Mouse (Mus musculus): ENCODE results near the gene Zfp846. TPM values are rescaled to one million over a fixed set of nuclear protein-coding genes. Genes with fewer than 3 reads are reported as not detected.

The Zfp846 gene
- 1.7 TPM for polyA plus RNA-seq (2012; fragmentation: generic; extraction: Trizol)

DNA sequence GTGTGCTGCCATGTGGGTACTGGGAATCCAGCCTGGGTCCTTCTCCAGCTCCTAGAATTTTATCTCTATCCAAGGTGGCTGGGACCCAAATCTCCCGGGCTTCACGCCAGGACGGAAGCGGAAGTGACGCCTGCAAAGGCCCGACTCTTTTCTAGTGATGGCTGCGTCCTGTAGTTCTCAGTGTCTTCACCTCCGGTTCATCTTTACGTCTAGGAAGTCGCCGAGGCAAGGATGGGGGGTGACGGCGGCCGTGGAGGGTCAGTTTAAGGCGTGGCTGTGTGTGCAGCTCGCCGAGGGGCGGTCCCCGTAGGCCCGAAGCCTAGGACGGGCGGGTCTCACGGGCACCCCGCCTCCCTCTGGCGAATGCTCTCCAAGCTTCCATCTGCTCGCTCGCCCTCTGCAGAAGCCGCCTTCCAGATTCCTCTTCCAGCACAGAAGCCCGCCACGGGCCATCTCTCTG lies at the start of gene Zfp846:
Gene Zfp846 (plus strand): TSS at position 117 of the 460 bp plus-strand sequence.
- peak within 1 kb of the TSS; percentile 74 for H3K4me2 ChIP-seq (ENCODE audit: low read depth)
- H3K4me3 ChIP-seq, result peak within 1 kb of the TSS; percentile 27
- TF ChIP-seq CEBPB (IDR thresholded peaks at IDR 0.05; ENCODE audit: insufficient read depth, poor library complexity, severe bottlenecking), result no peak
- TF ChIP-seq MYOD1 (IDR thresholded peaks at IDR 0.05; ENCODE audit: control insufficient read depth in 1 of 3, insufficient read length in 2 of 3, low read depth in 2 of 3), result peak in 1 of 3 experiments; percentile 40
- TF ChIP-seq TCF12 (IDR thresholded peaks at IDR 0.05; ENCODE audit: insufficient read depth, poor library complexity, severe bottlenecking), result no peak
- no peak for TF ChIP-seq USF1 (IDR thresholded peaks at IDR 0.05; ENCODE audit: low read depth)
- TF ChIP-seq MAX (IDR thresholded peaks at IDR 0.05; ENCODE audit: low read depth), result no peak
- TF ChIP-seq E2F4 (IDR thresholded peaks at IDR 0.05; ENCODE audit: insufficient read depth), result no peak
- TF ChIP-seq SRF (IDR thresholded peaks at IDR 0.05; ENCODE audit: control insufficient read depth, insufficient read length, low read depth), result peak; percentile 35
- peak in 1 of 3 experiments; percentile 12 for TF ChIP-seq MYOG (IDR thresholded peaks at IDR 0.05; ENCODE audit: control insufficient read depth in 1 of 3, insufficient read depth in 1 of 3, insufficient read length in 2 of 3, low read depth in 2 of 3)
- TF ChIP-seq POLR2AphosphoS2 (IDR thresholded peaks at IDR 0.05; ENCODE audit: insufficient read length, low read depth), result peak; percentile 43
- TF ChIP-seq POLR2A (IDR thresholded peaks at IDR 0.05; ENCODE audit: insufficient read length, low read depth), result peak; percentile 42
- TF ChIP-seq REST (IDR thresholded peaks at IDR 0.05; ENCODE audit: insufficient read depth, insufficient read length), result no peak
- no peak for TF ChIP-seq TCF3 (IDR thresholded peaks at IDR 0.05; ENCODE audit: insufficient read length, low read depth)
- H3ac ChIP-seq (ENCODE audit: control insufficient read depth, insufficient read length), result no peak within 1 kb of the TSS
- H3K36me3 ChIP-seq (ENCODE audit: control insufficient read depth, insufficient read depth), result no peaks in the 10 kb centered on the region
- no peaks in the 10 kb centered on the region for H3K27me3 ChIP-seq (ENCODE audit: control insufficient read depth, insufficient read depth, insufficient read length)
- H3K79me2 ChIP-seq (ENCODE audit: control insufficient read depth, insufficient read depth), result peaks cover 9% of the 10 kb centered on the region

DNA sequence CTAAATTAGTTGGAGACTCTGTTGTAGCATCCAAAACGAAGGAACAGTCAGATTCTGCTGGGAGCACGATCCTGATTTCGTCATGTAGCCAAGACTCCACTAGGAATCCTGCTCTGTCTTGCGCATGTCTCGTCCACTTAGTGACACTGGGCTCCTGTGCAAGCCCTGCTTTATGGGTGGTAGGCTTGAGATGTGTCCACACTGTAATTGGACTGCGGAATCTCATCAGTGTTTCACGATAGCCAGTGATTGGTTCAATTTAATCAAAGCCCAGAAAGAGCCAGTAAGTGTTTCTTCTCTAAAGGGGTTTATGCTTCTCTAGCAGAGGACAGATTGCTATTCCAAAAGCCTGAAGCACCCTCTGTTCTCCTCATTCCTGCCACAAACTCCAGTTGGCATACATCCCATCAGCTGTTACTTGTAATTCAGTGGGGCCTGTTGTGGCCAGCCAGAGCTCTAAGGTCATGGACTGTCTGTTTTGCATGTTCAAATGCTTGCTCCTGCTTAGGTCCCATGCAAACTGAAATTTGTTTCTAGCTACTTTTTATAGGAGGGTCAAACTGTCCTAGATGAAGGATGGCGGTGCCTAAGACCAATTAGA lies 46.7 kb upstream of the Zfp846 start:
- no peaks in the 10 kb centered on the region for H3K36me3 ChIP-seq (ENCODE audit: control insufficient read depth, insufficient read depth)
- TF ChIP-seq POLR2AphosphoS2 (IDR thresholded peaks at IDR 0.05; ENCODE audit: insufficient read length, low read depth) (no peak), TCF12 (IDR thresholded peaks at IDR 0.05; ENCODE audit: insufficient read depth, poor library complexity, severe bottlenecking) (peak; percentile 48), MYOG (IDR thresholded peaks at IDR 0.05; ENCODE audit: control insufficient read depth in 1 of 3, insufficient read depth in 1 of 3, insufficient read length in 2 of 3, low read depth in 2 of 3) (peak in 2 of 3 experiments; percentile 60 to 69), USF1 (IDR thresholded peaks at IDR 0.05; ENCODE audit: low read depth) (no peak), MYOD1 (IDR thresholded peaks at IDR 0.05; ENCODE audit: control insufficient read depth in 1 of 3, insufficient read length in 2 of 3, low read depth in 2 of 3) (peak; percentile 76 to 90 (median 89)), POLR2A (IDR thresholded peaks at IDR 0.05; ENCODE audit: insufficient read length, low read depth) (peak; percentile 37)
- H3K27me3 ChIP-seq (ENCODE audit: control insufficient read depth, insufficient read depth, insufficient read length), result peaks cover 11% of the 10 kb centered on the region
- H3K4me2 ChIP-seq (ENCODE audit: low read depth), result peak overlapping the region; percentile 79
- H3K4me3 ChIP-seq, result no peak overlapping the region
- H3K79me2 ChIP-seq (ENCODE audit: control insufficient read depth, insufficient read depth), result no peaks in the 10 kb centered on the region
- no peak overlapping the region for H3ac ChIP-seq (ENCODE audit: control insufficient read depth, insufficient read length)

DNA sequence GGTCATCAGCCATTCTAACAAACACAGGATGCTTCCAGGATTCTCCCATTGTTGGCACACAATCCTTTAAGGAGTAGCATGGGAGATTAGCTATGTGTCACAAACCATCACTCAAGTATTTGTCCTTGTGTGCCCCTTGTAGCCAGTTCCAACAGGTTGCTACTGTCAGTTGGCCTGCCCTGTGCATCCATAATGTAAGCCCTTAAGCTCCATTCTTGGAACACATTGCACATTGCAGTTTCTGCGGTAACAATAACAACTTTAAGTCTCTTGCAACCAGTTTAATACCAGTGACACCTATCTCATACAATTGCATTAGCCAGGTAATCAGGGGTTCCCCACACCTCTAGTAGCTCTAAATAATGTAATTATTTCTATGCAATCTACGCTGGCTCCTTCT lies 44.5 kb upstream of the Zfp846 start:
- Histone ChIP-seq H3ac (ENCODE audit: control insufficient read depth, insufficient read length) (no peak overlapping the region), H3K36me3 (ENCODE audit: control insufficient read depth, insufficient read depth) (no peaks in the 10 kb centered on the region), H3K79me2 (ENCODE audit: control insufficient read depth, insufficient read depth) (no peaks in the 10 kb centered on the region), H3K4me3 (no peak overlapping the region), H3K27me3 (ENCODE audit: control insufficient read depth, insufficient read depth, insufficient read length) (peaks cover 18% of the 10 kb centered on the region), H3K4me2 (ENCODE audit: low read depth) (no peak overlapping the region)
- TF ChIP-seq REST (IDR thresholded peaks at IDR 0.05; ENCODE audit: insufficient read depth, insufficient read length) (no peak), E2F4 (IDR thresholded peaks at IDR 0.05; ENCODE audit: insufficient read depth) (no peak), TCF12 (IDR thresholded peaks at IDR 0.05; ENCODE audit: insufficient read depth, poor library complexity, severe bottlenecking) (no peak)

DNA sequence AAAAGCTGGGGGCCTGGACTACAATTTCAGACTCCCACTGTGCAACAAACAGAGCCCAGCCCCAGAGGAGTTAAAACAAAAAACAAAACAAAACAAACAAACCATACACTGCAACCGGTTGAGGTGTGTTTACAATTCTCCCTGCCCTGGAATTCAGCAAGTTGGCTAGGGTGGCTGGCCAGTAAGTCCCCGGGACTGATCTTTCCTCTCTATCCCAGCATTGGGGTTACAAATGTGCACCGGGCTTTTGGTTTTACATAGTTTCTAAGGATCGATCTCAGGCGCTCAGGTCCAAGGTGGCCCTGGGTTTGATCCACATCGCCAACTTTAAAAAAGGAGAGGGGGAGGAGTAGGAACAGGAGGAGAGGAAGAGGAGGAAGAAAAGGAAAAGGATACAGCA lies 37.6 kb upstream of the Zfp846 start:
- Histone ChIP-seq H3K36me3 (ENCODE audit: control insufficient read depth, insufficient read depth) (no peaks in the 10 kb centered on the region), H3ac (ENCODE audit: control insufficient read depth, insufficient read length) (no peak overlapping the region), H3K27me3 (ENCODE audit: control insufficient read depth, insufficient read depth, insufficient read length) (peaks cover 20% of the 10 kb centered on the region), H3K4me2 (ENCODE audit: low read depth) (no peak overlapping the region), H3K4me3 (no peak overlapping the region), H3K79me2 (ENCODE audit: control insufficient read depth, insufficient read depth) (no peaks in the 10 kb centered on the region)
- TF ChIP-seq E2F4 (IDR thresholded peaks at IDR 0.05; ENCODE audit: insufficient read depth), result no peak
- TF ChIP-seq POLR2A (IDR thresholded peaks at IDR 0.05; ENCODE audit: insufficient read length, low read depth), result no peak
- TF ChIP-seq REST (IDR thresholded peaks at IDR 0.05; ENCODE audit: insufficient read depth, insufficient read length), result no peak
- TF ChIP-seq POLR2AphosphoS2 (IDR thresholded peaks at IDR 0.05; ENCODE audit: insufficient read length, low read depth), result no peak
- no peak for TF ChIP-seq TCF3 (IDR thresholded peaks at IDR 0.05; ENCODE audit: insufficient read length, low read depth)
- no peak for TF ChIP-seq SRF (IDR thresholded peaks at IDR 0.05; ENCODE audit: control insufficient read depth, insufficient read length, low read depth)
- no peak for TF ChIP-seq TCF12 (IDR thresholded peaks at IDR 0.05; ENCODE audit: insufficient read depth, poor library complexity, severe bottlenecking)
- TF ChIP-seq MYOD1 (IDR thresholded peaks at IDR 0.05; ENCODE audit: control insufficient read depth in 1 of 3, insufficient read length in 2 of 3, low read depth in 2 of 3), result no peak
- TF ChIP-seq MAX (IDR thresholded peaks at IDR 0.05; ENCODE audit: low read depth), result no peak
- no peak for TF ChIP-seq CEBPB (IDR thresholded peaks at IDR 0.05; ENCODE audit: insufficient read depth, poor library complexity, severe bottlenecking)
- no peak for TF ChIP-seq MYOG (IDR thresholded peaks at IDR 0.05; ENCODE audit: control insufficient read depth in 1 of 3, insufficient read depth in 1 of 3, insufficient read length in 2 of 3, low read depth in 2 of 3)
